Mouse (Mus musculus) thymus, adult 2 months (tissue): ENCODE data around the gene Cryba2.

Experiments used
- CTCF ChIP-seq: fragments of 200-500 bp; IDR thresholded peaks from 2 replicates; pipeline ENCODE4 v1.5.1; 2012; ENCODE audit warnings: mild to moderate bottlenecking, control low read depth, low read length, moderate library complexity, borderline replicate concordance; ENCODE audit not compliant: control insufficient read depth, poor library complexity, insufficient read depth; ENCODE audit errors: extremely low read depth
- POLR2A ChIP-seq: fragments of 200-500 bp; IDR thresholded peaks from 2 replicates; pipeline ENCODE4 v1.6.1; 2012; ENCODE audit warnings: mild to moderate bottlenecking, low read length, control low read depth, moderate library complexity; ENCODE audit not compliant: control insufficient read depth, poor library complexity, insufficient read depth; ENCODE audit errors: extremely low read depth

DNA sequence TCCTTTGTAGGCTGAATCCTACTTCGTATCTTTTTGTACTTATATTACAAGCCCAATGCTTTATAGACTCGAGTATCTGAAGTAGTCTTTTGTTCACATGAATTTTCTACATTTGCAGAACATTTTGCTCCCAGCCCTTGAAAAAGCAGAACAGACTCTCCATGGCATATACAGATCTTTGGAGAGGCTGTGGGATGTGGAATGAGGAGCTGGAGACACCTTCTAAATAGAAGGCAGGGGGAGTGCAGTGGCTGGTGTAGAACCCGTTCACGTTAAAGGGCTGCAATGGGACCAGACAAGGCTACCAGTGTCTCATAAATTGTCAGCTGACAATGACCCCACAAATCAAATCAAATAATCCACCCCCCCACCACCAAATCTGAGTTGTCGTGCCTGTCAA is 44.0 kb downstream of the Cryba2 start:
- TF ChIP-seq POLR2A (no peak), CTCF (no peak)
